Mouse (Mus musculus) liver, embryonic 13.5 days (tissue): ENCODE data around the gene Hist1h2bg. TPM values are rescaled to one million over a fixed set of nuclear protein-coding genes. Genes with fewer than 3 reads are reported as not detected.
A peak's percentile ranks its signal among the peaks of the same experiment; 100 is the strongest.

Experiments used
- ATAC-seq: fragments of 200-750 bp; cut with Nextera tagmentation; 2 replicates; pipeline ENCODE4 v1.8.0; 2017; ENCODE audit warnings: low read depth, mild to moderate bottlenecking, moderate number of reproducible peaks, moderate library complexity
- DNase-seq: peaks from one replicate; pipeline ENCODE4 v3.0.0; 2022
- H3K27ac ChIP-seq: fragments of 300-500 bp; sonication (generic); 2 replicates; pipeline ENCODE4 v1.5.1; 2015; ENCODE audit warnings: moderate library complexity, mild to moderate bottlenecking, inconsistent platforms
- H3K27me3 ChIP-seq: fragments of 300-500 bp; sonication (generic); 2 replicates; pipeline ENCODE4 v1.6.1; 2015; ENCODE audit warnings: mild to moderate bottlenecking, inconsistent platforms
- H3K36me3 ChIP-seq: fragments of 300-500 bp; sonication (generic); 2 replicates; pipeline ENCODE4 v1.6.1; 2015; ENCODE audit warnings: mild to moderate bottlenecking, inconsistent platforms
- H3K4me1 ChIP-seq: fragments of 300-500 bp; sonication (generic); replicated peaks from 2 replicates; pipeline ENCODE4 v1.6.1; 2015; ENCODE audit warnings: inconsistent platforms
- H3K4me2 ChIP-seq: fragments of 300-500 bp; sonication (generic); 2 replicates; pipeline ENCODE4 v1.6.1; 2015; ENCODE audit warnings: inconsistent platforms, mild to moderate bottlenecking, moderate library complexity
- H3K4me3 ChIP-seq: fragments of 300-500 bp; sonication (generic); replicated peaks from 2 replicates; pipeline ENCODE4 v1.5.1; 2015; ENCODE audit warnings: mild to moderate bottlenecking, inconsistent platforms
- H3K9ac ChIP-seq: fragments of 300-500 bp; sonication (generic); 2 replicates; pipeline ENCODE4 v1.6.1; 2015; ENCODE audit warnings: mild to moderate bottlenecking, inconsistent platforms
- H3K9me3 ChIP-seq: fragments of 300-500 bp; sonication (generic); replicated peaks from 2 replicates; pipeline ENCODE4 v1.6.1; 2016; ENCODE audit warnings: inconsistent platforms
- WGBS: fragments of 180-500 bp; shearing (Covaris S2); methylation state at CpG from one replicate; pipeline ENCODE4 v1.1.7; 2015; ENCODE audit not compliant: insufficient replicate concordance; 5-methylcytosine and 5-hydroxymethylcytosine counted together
- polyA plus RNA-seq: library from polyadenylated mRNA; unstranded; fragments of >200 nt; fragmentation: Nextera tagmentation; extraction: Ambion mirVana; gene quantifications from 2 replicates; pipeline ENCODE4 v1.2.1, GENCODE M21; 2015

Hist1h2bg gene
- 6.5 and 14.1 TPM in 2 replicates for polyA plus RNA-seq

DNA sequence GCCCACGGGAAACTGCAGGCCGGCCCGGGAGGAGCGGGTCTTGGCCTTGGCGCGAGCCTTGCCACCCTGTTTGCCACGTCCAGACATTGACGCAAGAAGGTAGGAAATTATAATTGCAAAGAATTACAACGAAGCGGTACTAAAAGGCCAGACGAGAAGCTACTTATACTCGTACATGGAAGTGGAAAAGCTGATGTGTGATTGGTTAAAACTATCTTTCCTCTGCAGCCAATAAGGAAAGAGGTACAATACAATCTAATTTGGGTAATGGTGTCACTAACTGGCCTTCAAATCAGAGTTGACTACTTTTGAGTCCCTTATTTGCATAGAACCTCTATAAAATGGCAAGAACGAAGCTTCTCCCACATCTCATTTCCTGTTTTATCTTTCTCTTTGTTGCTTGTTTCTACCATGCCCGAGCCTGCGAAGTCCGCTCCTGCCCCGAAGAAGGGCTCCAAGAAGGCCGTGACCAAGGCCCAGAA, at the start of gene Hist1h2bg, which contains the start of gene Hist1h2ae:
TSS of gene Hist1h2bg (plus strand) at position 375 of the 482 bp plus-strand sequence.
TSS of gene Hist1h2ae (minus strand) at position 199 of the 482 bp plus-strand sequence.
- H3K9ac ChIP-seq = peak within 1 kb of the TSS; percentile 92
- H3K4me1 ChIP-seq = peaks cover 33% of the 10 kb centered on the region
- H3K27ac ChIP-seq = peak within 1 kb of the TSS; percentile 96
- ATAC-seq = peak; percentile 78
- H3K4me3 ChIP-seq = peak within 1 kb of the TSS; percentile 64
- no peaks in the 10 kb centered on the region for H3K36me3 ChIP-seq
- H3K9me3 ChIP-seq = no peaks in the 10 kb centered on the region
- H3K27me3 ChIP-seq = no peaks in the 10 kb centered on the region
- under 1% methylated on average over 18 of the region's 18 CpGs for WGBS
- DNase-seq = peak; percentile 88
- H3K4me2 ChIP-seq = peak within 1 kb of the TSS; percentile 81

DNA sequence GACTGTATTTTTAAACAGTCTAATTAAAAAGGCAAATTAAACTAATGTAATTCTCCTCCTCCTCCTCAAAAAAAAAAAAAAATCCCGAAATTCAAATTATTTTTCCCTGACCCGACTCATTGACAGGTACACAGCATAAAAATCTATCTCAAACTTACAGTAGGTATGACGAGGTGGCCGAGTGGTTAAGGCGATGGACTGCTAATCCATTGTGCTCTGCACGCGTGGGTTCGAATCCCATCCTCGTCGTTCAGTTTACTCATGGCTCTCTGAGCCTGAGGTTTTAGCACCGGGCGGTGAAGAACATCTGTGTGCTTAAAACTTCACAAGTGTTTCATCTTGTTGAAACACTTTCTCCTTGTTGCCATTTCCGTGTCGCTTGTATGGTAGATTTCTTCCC, 49.5 kb upstream of the Hist1h2bg start:
- Histone ChIP-seq H3K4me2 (peak overlapping the region; percentile 61), H3K27ac (no peak overlapping the region), H3K9me3 (no peaks in the 10 kb centered on the region), H3K4me1 (peaks cover 55% of the 10 kb centered on the region), H3K36me3 (no peaks in the 10 kb centered on the region), H3K9ac (peak overlapping the region; percentile 54), H3K27me3 (no peaks in the 10 kb centered on the region), H3K4me3 (peak overlapping the region; percentile 37)
- under 1% methylated on average over 14 of the region's 14 CpGs for WGBS
- DNase-seq (peak; percentile 80), ATAC-seq (peak; percentile 62)

DNA sequence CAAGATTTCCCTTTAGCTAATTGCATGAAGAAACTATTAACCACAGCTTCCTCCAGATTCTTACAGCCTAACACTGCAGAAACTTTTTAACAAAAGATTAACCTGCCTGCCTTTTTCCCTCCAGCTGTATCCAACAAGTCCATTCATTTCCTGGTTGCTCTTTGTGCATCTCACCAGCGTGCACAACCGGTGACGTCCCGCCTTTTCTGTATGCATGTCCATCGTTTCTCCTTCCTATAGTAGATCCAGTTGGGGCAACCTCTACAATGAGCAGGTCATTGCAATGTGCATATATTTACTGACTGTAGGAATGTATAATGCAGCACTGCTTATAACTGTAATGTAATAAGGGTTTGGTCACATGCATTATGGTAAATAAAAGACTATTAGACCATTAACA, 47.2 kb upstream of the Hist1h2bg start:
- Histone ChIP-seq H3K27ac (no peak overlapping the region), H3K9me3 (no peaks in the 10 kb centered on the region), H3K9ac (no peak overlapping the region), H3K4me1 (peaks cover 69% of the 10 kb centered on the region), H3K36me3 (no peaks in the 10 kb centered on the region), H3K27me3 (no peaks in the 10 kb centered on the region), H3K4me2 (no peak overlapping the region), H3K4me3 (no peak overlapping the region)
- ATAC-seq = no peak
- WGBS = 40% methylated on average over 5 of the region's 5 CpGs
- no peak for DNase-seq

DNA sequence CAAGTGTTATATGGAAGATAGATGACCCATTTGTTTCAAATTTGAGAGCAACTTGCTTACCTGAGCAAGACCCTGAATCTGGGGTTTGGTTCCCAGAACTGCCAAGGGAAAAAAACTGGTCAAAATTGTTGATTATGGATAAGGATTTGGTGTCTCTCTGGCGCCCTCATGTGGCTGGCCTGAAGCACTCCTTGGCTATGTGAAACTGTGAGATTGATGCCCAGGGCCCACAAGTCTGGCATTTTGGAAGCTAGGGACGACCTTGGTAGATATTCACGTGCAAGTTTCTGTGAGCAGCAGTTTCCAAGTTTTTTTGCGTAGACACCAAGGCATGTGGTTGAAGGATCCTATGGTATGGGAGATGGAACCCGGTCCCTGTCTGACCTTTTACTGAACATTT, 46.5 kb upstream of the Hist1h2bg start:
- 10% methylated on average over 5 of the region's 5 CpGs for WGBS
- DNase-seq = peak; percentile 76
- peaks cover 71% of the 10 kb centered on the region for H3K4me1 ChIP-seq
- no peaks in the 10 kb centered on the region for H3K36me3 ChIP-seq
- H3K9me3 ChIP-seq = no peaks in the 10 kb centered on the region
- H3K27me3 ChIP-seq = no peaks in the 10 kb centered on the region
- no peak overlapping the region for H3K27ac ChIP-seq
- peak overlapping the region; percentile 38; the same call in 1 of the 2 replicates for H3K4me2 ChIP-seq
- H3K4me3 ChIP-seq = no peak overlapping the region
- ATAC-seq = 0 out of 2 replicates have a peak, but pooled peaks have one; percentile 21
- no peak overlapping the region for H3K9ac ChIP-seq

DNA sequence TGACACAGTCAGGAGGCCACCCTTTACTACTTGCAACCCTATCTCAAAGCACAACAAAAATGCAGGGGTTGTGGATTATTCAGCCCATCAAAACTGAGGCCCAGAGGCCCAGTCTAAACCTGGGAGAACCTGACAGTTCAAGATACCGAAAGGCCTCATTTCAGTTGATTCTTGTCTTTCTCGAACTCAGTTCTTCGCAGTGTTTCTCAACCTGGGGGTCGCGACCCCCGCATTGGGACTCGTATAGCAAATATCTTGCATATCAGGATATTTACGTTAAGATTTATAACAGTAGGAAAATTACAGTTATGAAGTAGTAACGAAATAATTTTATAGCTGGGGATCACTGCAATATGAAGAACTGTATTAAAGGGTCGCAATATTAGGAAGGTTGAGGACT, 45.3 kb upstream of the Hist1h2bg start:
- H3K4me3 ChIP-seq = peak overlapping the region; percentile 54
- 2% methylated on average over 10 of the region's 10 CpGs for WGBS
- no peaks in the 10 kb centered on the region for H3K36me3 ChIP-seq
- peak overlapping the region; percentile 40 for H3K27ac ChIP-seq
- H3K9ac ChIP-seq = peak overlapping the region; percentile 57
- no peaks in the 10 kb centered on the region for H3K27me3 ChIP-seq
- H3K4me1 ChIP-seq = peaks cover 63% of the 10 kb centered on the region
- H3K9me3 ChIP-seq = no peaks in the 10 kb centered on the region
- ATAC-seq (no peak; the same call in 1 of the 2 replicates), DNase-seq (no peak)
- H3K4me2 ChIP-seq = peak overlapping the region; percentile 69

DNA sequence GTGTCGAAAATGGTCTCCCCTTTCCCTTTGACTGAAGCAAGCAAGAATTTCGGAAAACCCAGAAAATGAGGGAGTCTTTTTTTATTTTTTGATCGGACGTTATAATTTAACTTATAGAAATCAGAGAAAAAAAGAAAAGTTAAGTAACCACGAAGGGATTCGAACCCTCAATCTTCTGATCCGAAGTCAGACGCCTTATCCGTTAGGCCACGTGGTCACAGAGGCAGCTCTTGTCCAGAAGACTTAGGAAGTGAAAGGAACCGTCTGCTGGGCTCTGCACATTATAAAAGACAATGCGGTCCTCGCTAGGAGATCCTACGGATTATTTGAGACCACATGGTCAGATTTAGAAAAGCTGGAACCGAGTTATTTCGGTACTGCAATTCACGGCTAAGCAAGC, 44.9 kb upstream of the Hist1h2bg start:
- DNase-seq = peak; percentile 84
- H3K27me3 ChIP-seq = no peaks in the 10 kb centered on the region
- H3K4me2 ChIP-seq = peak overlapping the region; percentile 69
- peak overlapping the region; percentile 40; the same call in 1 of the 2 replicates for H3K27ac ChIP-seq
- peak overlapping the region; percentile 70 for H3K9ac ChIP-seq
- no peak for ATAC-seq
- no peaks in the 10 kb centered on the region for H3K36me3 ChIP-seq
- peaks cover 59% of the 10 kb centered on the region for H3K4me1 ChIP-seq
- under 1% methylated on average over 17 of the region's 17 CpGs for WGBS
- H3K4me3 ChIP-seq = peak overlapping the region; percentile 54
- no peaks in the 10 kb centered on the region for H3K9me3 ChIP-seq

DNA sequence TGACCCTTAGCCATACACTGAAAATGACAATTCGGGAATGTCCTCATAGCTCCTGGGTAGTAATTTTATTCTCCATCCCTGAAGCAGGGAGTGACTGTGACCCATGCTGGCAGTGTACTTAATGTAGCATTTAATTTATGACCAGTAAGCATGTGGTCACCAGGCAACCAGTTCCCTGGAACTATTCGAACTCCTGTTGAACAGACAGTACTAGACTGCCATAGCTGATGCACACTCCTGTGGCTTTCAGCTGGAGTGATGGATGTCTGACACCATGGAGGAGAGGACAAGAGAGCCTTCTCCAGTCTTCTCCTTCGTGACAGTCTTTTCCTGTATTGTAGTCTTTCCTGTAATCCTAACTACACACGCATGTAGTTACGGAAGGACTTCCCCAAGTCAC, 42.2 kb upstream of the Hist1h2bg start:
- Histone ChIP-seq H3K27me3 (no peaks in the 10 kb centered on the region), H3K4me1 (peaks cover 60% of the 10 kb centered on the region), H3K4me2 (no peak overlapping the region), H3K9ac (peak overlapping the region; percentile 51; the same call in 1 of the 2 replicates), H3K27ac (peak overlapping the region; percentile 15), H3K4me3 (no peak overlapping the region), H3K36me3 (no peaks in the 10 kb centered on the region), H3K9me3 (no peaks in the 10 kb centered on the region)
- ATAC-seq (no peak), DNase-seq (no peak)
- WGBS = 79% methylated on average over 5 of the region's 5 CpGs

DNA sequence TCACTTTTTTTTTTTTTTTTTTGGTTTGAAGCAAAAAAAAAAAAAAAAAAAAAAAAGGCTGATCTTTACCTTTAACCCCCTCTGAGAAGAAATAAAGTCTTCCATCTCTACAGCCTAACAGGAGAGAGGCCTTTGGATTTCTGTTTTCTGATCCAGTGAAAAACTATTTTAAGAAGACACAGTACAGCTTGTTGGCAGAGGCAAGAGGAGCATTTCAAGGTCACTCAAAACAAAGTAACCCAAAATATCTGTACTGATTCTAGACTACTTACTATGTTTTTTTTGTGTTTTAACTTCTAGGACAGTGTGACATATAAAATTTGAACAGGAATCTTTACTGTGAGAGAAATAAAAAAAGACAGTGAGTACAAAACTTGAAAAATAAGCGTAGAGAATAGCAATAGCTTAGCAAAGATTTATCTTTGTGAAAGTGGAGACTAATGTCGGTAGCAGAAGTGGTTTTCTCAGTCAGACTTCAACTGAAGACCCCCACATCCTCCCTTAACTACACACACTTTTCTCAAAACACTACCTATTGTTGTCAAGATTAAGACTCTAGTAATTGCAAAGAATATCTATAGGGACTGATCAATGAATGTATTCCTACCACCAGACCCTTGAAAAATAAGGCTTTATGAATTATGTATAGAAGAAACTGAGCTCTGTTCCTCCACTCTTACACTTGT, 41.6 kb upstream of the Hist1h2bg start:
- H3K4me3 ChIP-seq = peak overlapping the region; percentile 63
- H3K4me1 ChIP-seq = peaks cover 56% of the 10 kb centered on the region
- H3K9ac ChIP-seq = peak overlapping the region; percentile 84
- H3K36me3 ChIP-seq = no peaks in the 10 kb centered on the region
- 28% methylated on average over 2 of the region's 2 CpGs for WGBS
- peak overlapping the region; percentile 65 for H3K4me2 ChIP-seq
- no peaks in the 10 kb centered on the region for H3K9me3 ChIP-seq
- DNase-seq = no peak
- H3K27ac ChIP-seq = peak overlapping the region; percentile 98
- no peak for ATAC-seq
- H3K27me3 ChIP-seq = no peaks in the 10 kb centered on the region

DNA sequence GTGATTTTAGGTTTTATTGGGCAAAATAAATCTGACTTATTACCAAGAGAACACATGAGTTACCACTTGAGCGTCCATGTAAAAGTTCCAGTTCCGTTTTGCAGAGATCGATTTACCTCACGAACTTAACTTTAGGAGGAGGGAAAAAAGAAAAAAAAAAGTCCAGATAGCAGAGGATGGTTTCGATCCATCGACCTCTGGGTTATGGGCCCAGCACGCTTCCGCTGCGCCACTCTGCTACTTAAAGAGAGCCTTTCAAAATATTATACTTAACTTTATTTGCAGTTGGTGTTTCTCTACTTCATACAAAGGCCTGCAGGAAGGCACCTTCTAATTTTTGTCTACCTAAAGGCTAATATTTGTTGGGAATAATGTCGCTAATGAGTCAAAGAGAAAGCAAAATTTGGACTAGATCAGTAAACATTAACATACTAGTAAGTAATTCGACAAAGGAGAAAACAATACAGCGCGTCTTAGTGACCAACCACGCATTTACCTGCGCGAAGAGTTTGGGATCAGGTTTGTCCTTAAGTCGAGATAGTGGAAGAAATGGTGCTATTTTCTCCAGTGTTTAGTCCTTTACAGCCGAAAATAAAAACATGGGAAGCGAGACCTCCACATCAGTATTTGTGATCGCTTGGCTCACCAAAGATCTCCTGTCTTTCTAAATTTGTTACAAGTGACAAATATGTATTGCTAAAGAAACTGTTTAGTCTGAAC, 40.9 kb upstream of the Hist1h2bg start:
- no peaks in the 10 kb centered on the region for H3K27me3 ChIP-seq
- H3K9ac ChIP-seq = peak overlapping the region; percentile 84
- WGBS = under 1% methylated on average over 20 of the region's 20 CpGs
- H3K36me3 ChIP-seq = no peaks in the 10 kb centered on the region
- H3K4me2 ChIP-seq = peak overlapping the region; percentile 65
- ATAC-seq (no peak), DNase-seq (peak; percentile 72)
- H3K4me3 ChIP-seq = peak overlapping the region; percentile 63
- H3K27ac ChIP-seq = peak overlapping the region; percentile 98
- H3K9me3 ChIP-seq = no peaks in the 10 kb centered on the region
- H3K4me1 ChIP-seq = peaks cover 51% of the 10 kb centered on the region

DNA sequence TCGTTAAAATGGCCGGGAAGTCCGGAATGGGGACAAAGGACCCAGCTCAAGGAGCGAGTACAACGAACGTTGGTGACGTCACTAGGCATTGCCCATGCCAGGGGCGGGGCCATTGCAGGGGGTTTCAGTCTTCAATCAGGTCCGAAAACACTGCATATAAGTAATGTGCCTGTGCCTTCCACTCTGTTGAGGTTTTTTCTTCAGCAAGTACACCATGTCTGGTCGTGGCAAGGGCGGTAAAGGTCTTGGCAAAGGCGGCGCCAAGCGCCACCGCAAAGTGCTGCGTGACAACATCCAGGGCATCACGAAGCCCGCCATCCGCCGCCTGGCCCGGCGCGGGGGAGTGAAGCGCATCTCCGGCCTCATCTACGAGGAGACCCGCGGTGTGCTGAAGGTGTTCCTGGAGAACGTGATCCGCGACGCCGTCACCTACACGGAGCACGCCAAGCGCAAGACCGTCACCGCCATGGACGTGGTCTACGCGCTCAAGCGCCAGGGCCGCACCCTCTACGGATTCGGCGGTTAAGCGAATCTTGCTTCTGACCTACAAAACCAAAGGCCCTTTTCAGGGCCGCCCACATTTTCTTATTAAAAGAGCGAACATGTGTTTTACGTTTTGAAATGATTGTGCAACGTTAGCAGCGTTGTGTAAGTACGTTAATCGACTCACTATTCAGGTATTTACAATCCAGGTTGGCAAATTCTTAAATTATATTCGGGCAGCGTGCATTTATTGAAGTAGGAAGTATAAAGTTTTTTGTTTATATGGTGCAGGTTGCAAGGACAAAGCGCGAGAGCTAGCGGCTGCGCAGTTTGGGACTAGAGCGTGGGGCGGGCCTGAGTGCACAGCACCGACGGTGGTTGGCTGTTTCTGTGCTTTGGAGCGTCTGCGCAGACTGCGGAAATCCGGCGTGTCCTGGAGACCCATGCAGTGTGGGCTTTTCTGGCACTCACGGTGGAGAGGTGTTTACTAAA, 40.0 kb upstream of the Hist1h2bg start, which contains the start of gene Hist1h4h:
TSS of gene Hist1h4h (plus strand) at position 150 of the 975 bp plus-strand sequence.
- no peaks in the 10 kb centered on the region for H3K36me3 ChIP-seq
- peaks cover 42% of the 10 kb centered on the region for H3K4me1 ChIP-seq
- peak within 1 kb of the TSS; percentile 84 for H3K9ac ChIP-seq
- DNase-seq = peak; percentile 96
- H3K4me3 ChIP-seq = peak within 1 kb of the TSS; percentile 63
- peak within 1 kb of the TSS; percentile 65 for H3K4me2 ChIP-seq
- H3K9me3 ChIP-seq = no peaks in the 10 kb centered on the region
- H3K27ac ChIP-seq = peak within 1 kb of the TSS; percentile 98
- under 1% methylated on average over 61 of the region's 70 CpGs for WGBS
- ATAC-seq = peak; percentile 63
- no peaks in the 10 kb centered on the region for H3K27me3 ChIP-seq
